Mouse (Mus musculus): ENCODE measurements around the gene Hvcn1.
"Not testable (repeated sequence)": the region's sequence is repeated elsewhere in the genome, so short reads cannot be mapped to it uniquely, and the experiment has no call there.

GRCm38 (mm10) chr5:122184858-122185257, 21.7 kb upstream of the Hvcn1 start:
- TF ChIP-seq CTCF (IDR thresholded peaks at IDR 0.05; ENCODE audit: control insufficient read depth, insufficient read depth, insufficient replicate concordance, low read depth, low read length); POLR2A (IDR thresholded peaks at IDR 0.05; ENCODE audit: control insufficient read depth, low read depth, low read length): not testable (repeated sequence)
